Mouse (Mus musculus) CD4-positive, CD25-positive, alpha-beta regulatory T cell, adult 4 months (primary cell): ENCODE results near the gene Fkbp14. TPM values are rescaled to one million over a fixed set of nuclear protein-coding genes. Genes with fewer than 3 reads are reported as not detected.

Source experiments
- ATAC-seq: one replicate; pipeline ENCODE4 v1.8.0; 2017
- polyA plus RNA-seq, 2 experiments: library from polyadenylated mRNA; unstranded; fragments of 100-300 nt; shearing (Covaris generic); gene quantifications; one replicate each; pipeline ENCODE4 v1.2.1; 2017

Fkbp14 gene
- not detected for polyA plus RNA-seq

- ATAC-seq, result no peak
Observed at GRCm38 (mm10) chr6:54597208-54597607, at the start of gene Fkbp14. Gene Fkbp14, minus strand, starts transcription at chr6:54597308.

GRCm38 (mm10) chr6:54643181-54643580 is 46.1 kb upstream of the Fkbp14 start:
- ATAC-seq, result no peak

GRCm38 (mm10) chr6:54641953-54642352 is 44.8 kb upstream of the Fkbp14 start:
- no peak for ATAC-seq

GRCm38 (mm10) chr6:54639877-54640276 is 42.8 kb upstream of the Fkbp14 start:
- ATAC-seq, result no peak

GRCm38 (mm10) chr6:54631462-54631861 is 34.4 kb upstream of the Fkbp14 start:
- ATAC-seq, result no peak

- ATAC-seq, result no peak
Observed at GRCm38 (mm10) chr6:54629734-54630133, 32.6 kb upstream of the Fkbp14 start.

GRCm38 (mm10) chr6:54628381-54628780 is 31.3 kb upstream of the Fkbp14 start:
- no peak for ATAC-seq

- ATAC-seq, result no peak
Observed at GRCm38 (mm10) chr6:54620357-54620756, 23.2 kb upstream of the Fkbp14 start.

GRCm38 (mm10) chr6:54619530-54619929 is 22.4 kb upstream of the Fkbp14 start:
- ATAC-seq, result no peak

- ATAC-seq, result no peak
Observed at GRCm38 (mm10) chr6:54617363-54617762, 20.3 kb upstream of the Fkbp14 start.

- no peak for ATAC-seq
Observed at GRCm38 (mm10) chr6:54606241-54606640, 9.1 kb upstream of the Fkbp14 start.

- no peak for ATAC-seq
Observed at GRCm38 (mm10) chr6:54604001-54604715, 7.0 kb upstream of the Fkbp14 start.

GRCm38 (mm10) chr6:54602891-54603290 is 5.8 kb upstream of the Fkbp14 start:
- ATAC-seq, result no peak

- no peak for ATAC-seq
Observed at GRCm38 (mm10) chr6:54600681-54601347, 3.7 kb upstream of the Fkbp14 start.

GRCm38 (mm10) chr6:54597711-54598110 is 603 bp upstream of the Fkbp14 start:
- no peak for ATAC-seq

GRCm38 (mm10) chr6:54595330-54595878 is 1.7 kb downstream of the Fkbp14 start:
- peak; percentile 44 for ATAC-seq

GRCm38 (mm10) chr6:54594469-54595329 is 2.4 kb downstream of the Fkbp14 start, which contains the start of gene Plekha8:
Gene Plekha8, plus strand, starts transcription at chr6:54595111.
- peak; percentile 52 for ATAC-seq

GRCm38 (mm10) chr6:54593766-54594468 is 3.2 kb downstream of the Fkbp14 start:
- no peak for ATAC-seq

GRCm38 (mm10) chr6:54592938-54593535 is 4.1 kb downstream of the Fkbp14 start:
- ATAC-seq, result peak; percentile 89

GRCm38 (mm10) chr6:54591778-54592177 is 5.3 kb downstream of the Fkbp14 start:
- no peak for ATAC-seq

- no peak for ATAC-seq
Observed at GRCm38 (mm10) chr6:54590691-54591090, 6.4 kb downstream of the Fkbp14 start.

GRCm38 (mm10) chr6:54588212-54588611 is 8.9 kb downstream of the Fkbp14 start:
- no peak for ATAC-seq
